Mouse (Mus musculus) CD4-positive, CD25-positive, alpha-beta regulatory T cell, adult 2 months (primary cell): Measurements from ENCODE around the gene Ufm1.
A peak's percentile ranks its signal among the peaks of the same experiment; 100 is the strongest.

Source experiments
- DNase-seq: peaks from one replicate; pipeline ENCODE4 v3.0.0-alpha.2; 2012; ENCODE audit warnings: low read depth, low spot score

The Ufm1 gene

DNA sequence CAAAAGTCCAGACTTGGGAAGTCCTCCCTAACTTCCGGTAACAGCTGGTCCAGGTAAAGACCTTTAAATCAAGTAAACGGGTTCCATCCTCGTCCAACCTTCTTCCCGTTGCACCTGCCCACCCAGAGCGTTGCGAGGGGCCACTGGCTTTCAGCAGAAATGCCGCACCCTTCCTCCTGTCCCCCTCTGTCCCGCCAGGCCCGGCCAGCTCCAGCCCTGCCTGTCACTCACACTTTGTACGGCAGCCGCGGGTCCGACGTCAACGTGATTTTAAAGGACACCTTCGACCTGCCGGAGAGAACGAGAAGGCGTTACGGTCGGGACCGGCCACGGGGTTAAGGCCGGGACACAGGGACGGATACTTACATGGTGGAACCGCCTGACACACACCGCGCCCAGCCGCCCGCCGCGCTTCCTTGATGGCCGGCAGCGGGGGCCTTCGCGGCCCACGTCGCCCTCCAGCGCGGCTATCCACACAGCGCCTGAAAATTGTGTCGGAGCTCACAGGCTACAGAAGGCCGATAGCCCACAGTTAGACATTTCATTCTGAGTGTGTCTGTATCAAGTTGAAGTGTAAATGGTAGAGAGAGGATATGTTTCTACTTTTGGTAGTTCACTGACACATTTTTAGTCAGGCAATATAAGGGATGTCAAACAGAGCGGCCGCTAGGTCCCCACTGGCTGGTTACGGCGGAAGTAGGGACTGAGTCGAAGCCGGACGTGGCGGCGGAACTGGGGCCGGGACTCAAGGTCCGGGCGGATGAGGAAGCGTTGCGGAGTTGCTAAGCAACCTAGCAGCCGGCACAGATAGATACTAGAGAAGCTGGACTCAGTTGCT, at the start of gene Ufm1:
TSS of gene Ufm1 (minus strand) at position 448 of the 838 bp plus-strand sequence.
- DNase-seq: peak; percentile 93

DNA sequence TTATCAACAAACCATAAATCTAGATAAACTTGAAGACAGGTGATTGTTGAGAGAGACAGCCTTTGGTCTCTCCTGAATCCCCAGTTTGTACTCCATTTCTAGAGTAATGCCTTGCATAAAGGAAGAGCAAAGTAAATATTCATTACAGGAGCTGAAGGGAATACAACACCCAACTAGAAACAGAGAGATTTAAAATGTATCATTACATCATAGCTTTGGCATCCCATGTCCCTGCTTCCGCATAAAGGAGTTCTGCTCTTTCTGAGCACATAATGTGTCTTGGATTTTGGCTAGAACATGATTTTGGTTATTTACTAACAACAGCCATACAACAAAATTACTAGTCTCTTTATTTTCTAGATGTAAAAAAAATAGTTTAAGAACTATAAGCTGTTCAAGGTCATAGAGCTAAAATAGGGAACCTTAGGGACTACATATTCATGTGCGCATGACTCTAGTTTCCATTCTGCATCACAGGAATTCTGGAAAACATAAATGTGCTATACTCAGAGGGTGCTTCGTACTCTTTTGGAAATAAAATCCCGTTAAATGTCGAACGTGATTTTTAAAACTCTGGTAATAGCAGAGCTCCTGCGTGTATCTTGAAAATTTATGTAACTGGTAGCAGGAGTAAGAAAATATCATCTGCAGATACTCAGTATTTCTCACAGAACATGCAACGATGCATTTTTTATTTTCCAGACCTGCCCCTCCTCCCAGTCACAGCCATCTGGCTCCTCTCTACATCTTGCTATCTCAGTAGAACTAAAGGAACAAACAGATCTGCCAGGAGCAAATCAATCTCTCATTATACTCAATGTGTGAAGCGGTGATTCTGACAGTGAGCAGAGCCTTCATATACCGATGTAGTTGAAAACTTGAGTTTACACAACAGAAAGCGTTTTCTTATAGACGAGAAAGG, 27.2 kb upstream of the Ufm1 start:
- DNase-seq: no peak

- DNase-seq: no peak
Observed at GRCm38 (mm10) chr3:53871596-53871995, 8.0 kb upstream of the Ufm1 start.

DNA sequence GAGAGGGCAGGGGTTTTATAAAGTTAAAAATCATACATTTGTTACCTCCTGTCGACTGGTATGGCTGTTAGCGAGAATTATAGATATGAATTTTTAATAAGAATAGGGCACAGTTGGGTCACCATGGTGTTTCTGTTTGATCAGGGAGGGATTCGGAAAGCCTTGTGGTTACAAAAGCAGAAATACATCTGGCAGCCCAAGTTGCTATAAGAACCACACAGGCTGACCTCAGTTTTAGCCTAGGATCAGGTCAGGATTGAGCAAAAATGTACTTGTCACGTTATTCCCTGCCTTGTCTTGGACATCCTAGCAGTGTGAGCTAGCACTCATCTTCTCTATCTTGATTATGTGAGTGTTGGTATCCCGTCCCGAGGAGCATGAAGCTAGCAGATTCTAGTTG, 6.9 kb upstream of the Ufm1 start:
- DNase-seq: no peak

DNA sequence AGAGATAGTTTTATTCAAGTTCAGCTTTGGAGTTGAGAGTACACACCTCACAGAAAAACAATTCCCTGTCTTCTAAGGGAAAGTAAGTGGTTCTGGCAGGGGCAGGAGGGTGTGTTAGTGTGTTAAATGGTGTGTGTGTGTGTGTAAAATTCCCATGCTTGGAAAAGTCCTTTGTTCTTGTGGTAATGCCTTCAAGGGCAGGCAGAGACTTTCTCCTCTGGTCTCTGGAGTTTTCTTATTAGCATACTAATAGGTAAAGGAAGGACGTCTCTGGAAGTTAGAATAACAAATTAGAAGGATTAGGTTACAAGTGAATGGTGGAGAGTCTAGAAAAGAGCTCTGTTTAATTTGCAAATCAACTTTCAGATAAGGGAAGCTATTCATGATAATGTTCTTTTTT, 5.6 kb upstream of the Ufm1 start:
- no peak for DNase-seq

DNA sequence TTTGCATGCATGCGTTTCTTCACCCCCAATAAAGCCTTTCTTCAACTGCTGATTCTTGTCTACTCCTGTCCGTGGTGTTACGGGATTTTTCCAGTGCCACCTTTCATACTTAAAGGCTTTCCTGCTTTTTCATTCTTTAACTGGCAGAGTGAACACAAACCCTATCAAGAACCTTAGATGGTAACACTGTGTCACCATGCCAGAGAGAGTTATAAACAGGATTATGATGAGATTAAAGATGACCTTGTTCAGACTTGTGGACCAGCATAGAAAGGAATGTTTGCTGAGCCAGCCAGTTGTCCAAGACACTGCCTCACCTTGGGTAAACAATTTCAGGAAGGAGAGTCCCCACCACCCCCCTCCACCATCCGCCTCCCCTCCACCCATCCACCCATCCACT, 4.6 kb upstream of the Ufm1 start:
- no peak for DNase-seq

DNA sequence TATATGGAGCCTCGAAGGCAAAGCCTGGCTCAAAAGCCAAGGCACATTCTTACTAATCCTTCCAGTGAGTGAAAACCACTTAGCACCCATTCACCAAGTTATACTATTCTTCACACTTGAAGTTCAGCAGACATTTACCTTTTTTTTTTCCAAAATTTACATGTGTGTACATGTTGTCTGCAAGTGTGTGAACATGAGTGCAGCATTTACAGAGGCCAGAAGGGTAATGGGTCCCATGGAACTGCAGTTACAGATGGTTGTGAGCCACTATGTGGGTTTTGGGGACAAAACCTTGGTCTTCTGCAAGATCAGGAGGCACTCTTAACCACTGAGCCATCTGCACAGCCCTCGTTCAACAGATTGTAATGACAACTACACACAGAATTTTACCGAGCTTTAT, 8.8 kb downstream of the Ufm1 start:
- DNase-seq: no peak

- no peak for DNase-seq
Observed at GRCm38 (mm10) chr3:53854261-53854660, 9.4 kb downstream of the Ufm1 start.

DNA sequence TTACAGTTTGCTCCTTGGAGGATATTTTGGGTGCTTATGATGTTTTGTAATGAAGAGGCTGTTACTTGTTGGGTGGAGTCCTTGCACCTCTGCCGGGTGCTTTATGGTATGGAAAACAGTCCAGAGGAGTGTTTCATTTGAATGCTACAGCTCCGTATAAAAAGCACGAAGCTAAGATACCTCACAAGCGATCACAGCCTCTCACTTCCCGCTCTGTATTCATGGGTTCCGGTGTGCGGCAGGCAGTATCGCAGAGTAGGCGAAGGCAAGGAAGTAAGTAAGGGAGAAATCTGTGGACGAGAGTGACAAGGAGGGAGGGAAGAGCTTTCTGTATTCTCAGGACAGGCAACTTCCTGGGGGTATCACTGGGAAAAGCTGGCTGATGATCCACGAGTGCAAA, 15.4 kb downstream of the Ufm1 start:
- DNase-seq: no peak

- DNase-seq: no peak
Observed at GRCm38 (mm10) chr3:53847726-53848125, 15.9 kb downstream of the Ufm1 start.

GRCm38 (mm10) chr3:53846206-53846928, 17.3 kb downstream of the Ufm1 start:
- DNase-seq: no peak

DNA sequence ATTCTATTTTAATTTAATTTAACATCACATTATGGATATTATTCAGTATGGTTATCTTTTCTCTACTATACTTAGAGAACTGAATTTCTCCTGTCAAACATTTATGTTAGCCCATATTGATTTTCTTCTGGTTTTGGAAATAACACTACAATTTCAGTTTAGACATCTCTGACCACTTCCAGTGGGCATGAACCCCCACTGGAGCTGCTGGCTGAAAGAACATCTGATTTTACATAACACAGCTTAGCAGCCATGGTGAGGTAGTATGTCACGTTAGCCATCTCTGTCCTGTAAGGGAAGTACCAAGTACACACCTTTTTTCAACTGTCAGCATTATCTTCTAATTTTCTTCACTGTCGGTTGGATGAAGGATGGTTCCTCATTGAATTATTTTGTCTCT, 18.8 kb downstream of the Ufm1 start, which contains the start of gene Gm10985:
TSS of gene Gm10985 (plus strand) at position 301 of the 400 bp plus-strand sequence.
- DNase-seq: no peak

DNA sequence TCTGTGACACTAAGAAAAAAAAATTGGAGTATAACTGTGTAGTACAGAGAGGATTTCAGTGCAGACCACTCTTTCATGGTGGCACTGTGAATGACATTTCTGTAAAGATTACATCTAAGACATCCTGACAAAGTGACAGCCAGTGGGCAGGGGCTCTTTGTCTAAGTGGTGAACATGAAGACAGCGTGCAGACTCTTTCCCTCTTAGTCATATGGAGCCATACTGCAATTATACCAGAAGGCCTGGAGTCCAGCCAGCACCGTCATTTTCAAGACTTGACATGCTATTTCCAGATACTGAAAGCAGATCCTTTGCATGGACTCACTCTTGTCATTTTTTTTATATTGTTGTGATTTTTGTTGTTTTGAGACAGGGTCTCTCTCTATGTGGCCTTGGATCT, 29.4 kb downstream of the Ufm1 start:
- no peak for DNase-seq

DNA sequence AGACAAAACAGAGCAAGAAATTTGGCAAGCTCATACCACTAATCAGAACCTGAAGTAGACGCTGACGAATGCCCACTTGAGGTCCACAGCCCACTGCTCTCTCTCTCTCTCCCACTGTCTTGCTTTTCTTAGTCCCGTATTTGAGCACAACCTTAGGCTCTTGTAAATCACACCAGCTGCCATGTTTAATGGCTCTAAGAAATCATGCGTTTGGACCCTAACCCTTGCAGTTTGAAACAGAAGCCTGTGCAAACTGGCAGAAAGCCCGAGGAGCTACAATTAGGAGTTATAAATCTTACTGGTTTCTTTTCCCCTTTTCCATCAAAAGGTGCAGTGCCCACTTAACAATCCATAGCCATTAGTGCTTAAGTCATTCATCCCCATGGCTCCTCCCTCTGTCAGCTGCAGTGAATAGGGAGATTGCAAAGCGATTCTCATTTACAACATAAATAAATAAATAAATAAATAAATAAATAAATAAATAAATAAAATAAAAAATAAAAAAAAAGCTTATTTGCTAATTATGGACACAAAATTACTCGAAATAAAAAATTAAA, 50.1 kb downstream of the Ufm1 start:
- DNase-seq: no peak
